Mouse (Mus musculus) midbrain, embryonic 13.5 days (tissue): ENCODE data around the gene Epb41. TPM values are rescaled to one million over a fixed set of nuclear protein-coding genes. Genes with fewer than 3 reads are reported as not detected.

Experiments used
- ATAC-seq: fragments of 200-750 bp; cut with Nextera tagmentation; 2 replicates; pipeline ENCODE4 v1.8.0; 2017; ENCODE audit warnings: mild to moderate bottlenecking, moderate TSS enrichment, moderate library complexity
- H3K27ac ChIP-seq: fragments of 300-500 bp; sonication (generic); 2 replicates; pipeline ENCODE4 v1.5.1; 2015; ENCODE audit warnings: inconsistent platforms, mild to moderate bottlenecking, moderate library complexity
- H3K27me3 ChIP-seq: fragments of 300-500 bp; sonication (generic); 2 replicates; pipeline ENCODE4 v1.6.1; 2015; ENCODE audit warnings: mild to moderate bottlenecking, inconsistent platforms
- H3K36me3 ChIP-seq: fragments of 300-500 bp; sonication (generic); 2 replicates; pipeline ENCODE4 v1.6.1; 2015; ENCODE audit warnings: mild to moderate bottlenecking, inconsistent platforms
- H3K4me1 ChIP-seq: fragments of 300-500 bp; sonication (generic); replicated peaks from 2 replicates; pipeline ENCODE4 v1.6.1; 2015; ENCODE audit warnings: inconsistent platforms
- H3K4me2 ChIP-seq: fragments of 300-500 bp; sonication (generic); replicated peaks from 2 replicates; pipeline ENCODE4 v1.6.1; 2015; ENCODE audit warnings: moderate library complexity, mild to moderate bottlenecking, inconsistent platforms
- H3K4me3 ChIP-seq: fragments of 300-500 bp; sonication (generic); replicated peaks from 2 replicates; pipeline ENCODE4 v1.5.1; 2015; ENCODE audit warnings: mild to moderate bottlenecking, inconsistent platforms
- H3K9ac ChIP-seq: fragments of 300-500 bp; sonication (generic); replicated peaks from 2 replicates; pipeline ENCODE4 v1.6.1; 2015; ENCODE audit warnings: mild to moderate bottlenecking, inconsistent platforms
- H3K9me3 ChIP-seq: fragments of 300-500 bp; sonication (generic); 2 replicates; pipeline ENCODE4 v1.6.1; 2016; ENCODE audit warnings: mild to moderate bottlenecking, inconsistent platforms
- WGBS: fragments of 180-500 bp; shearing (Covaris S2); methylation state at CpG from one replicate; pipeline ENCODE4 v1.1.7; 2015; 5-methylcytosine and 5-hydroxymethylcytosine counted together
- polyA plus RNA-seq: library from polyadenylated mRNA; unstranded; fragments of >200 nt; fragmentation: Nextera tagmentation; extraction: Ambion mirVana; gene quantifications from 2 replicates; pipeline ENCODE4 v1.2.1, GENCODE M21; 2015

Gene Epb41
- polyA plus RNA-seq, 1 experiment from 2014 or later: 122 TPM

DNA sequence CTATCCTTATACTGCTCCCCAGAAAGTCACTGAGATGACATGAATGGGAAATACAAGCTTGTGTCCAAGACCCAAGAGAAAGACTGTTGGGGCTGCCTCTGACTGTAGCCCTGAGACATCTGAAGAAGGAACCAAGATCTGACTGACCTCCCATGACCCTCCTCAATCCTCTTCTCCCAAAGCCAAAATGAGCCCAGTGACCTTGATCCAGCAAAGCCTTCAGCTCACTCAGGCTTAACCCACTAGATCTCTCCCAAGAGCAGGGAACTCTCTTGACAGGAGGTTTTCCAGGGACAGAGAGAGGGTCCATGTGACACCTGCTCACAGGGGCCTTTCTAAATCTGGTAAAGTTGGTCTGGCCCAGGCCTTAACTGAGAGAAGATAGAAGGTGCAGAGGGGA is 17.8 kb downstream of the Epb41 start:
- no peaks in the 10 kb centered on the region for H3K9me3 ChIP-seq
- ATAC-seq: no peak
- H3K4me2 ChIP-seq: no peak overlapping the region
- H3K4me3 ChIP-seq: no peak overlapping the region
- no peaks in the 10 kb centered on the region for H3K36me3 ChIP-seq
- no peaks in the 10 kb centered on the region for H3K27me3 ChIP-seq
- no peaks in the 10 kb centered on the region for H3K4me1 ChIP-seq
- H3K9ac ChIP-seq: no peak overlapping the region
- no peak overlapping the region for H3K27ac ChIP-seq

DNA sequence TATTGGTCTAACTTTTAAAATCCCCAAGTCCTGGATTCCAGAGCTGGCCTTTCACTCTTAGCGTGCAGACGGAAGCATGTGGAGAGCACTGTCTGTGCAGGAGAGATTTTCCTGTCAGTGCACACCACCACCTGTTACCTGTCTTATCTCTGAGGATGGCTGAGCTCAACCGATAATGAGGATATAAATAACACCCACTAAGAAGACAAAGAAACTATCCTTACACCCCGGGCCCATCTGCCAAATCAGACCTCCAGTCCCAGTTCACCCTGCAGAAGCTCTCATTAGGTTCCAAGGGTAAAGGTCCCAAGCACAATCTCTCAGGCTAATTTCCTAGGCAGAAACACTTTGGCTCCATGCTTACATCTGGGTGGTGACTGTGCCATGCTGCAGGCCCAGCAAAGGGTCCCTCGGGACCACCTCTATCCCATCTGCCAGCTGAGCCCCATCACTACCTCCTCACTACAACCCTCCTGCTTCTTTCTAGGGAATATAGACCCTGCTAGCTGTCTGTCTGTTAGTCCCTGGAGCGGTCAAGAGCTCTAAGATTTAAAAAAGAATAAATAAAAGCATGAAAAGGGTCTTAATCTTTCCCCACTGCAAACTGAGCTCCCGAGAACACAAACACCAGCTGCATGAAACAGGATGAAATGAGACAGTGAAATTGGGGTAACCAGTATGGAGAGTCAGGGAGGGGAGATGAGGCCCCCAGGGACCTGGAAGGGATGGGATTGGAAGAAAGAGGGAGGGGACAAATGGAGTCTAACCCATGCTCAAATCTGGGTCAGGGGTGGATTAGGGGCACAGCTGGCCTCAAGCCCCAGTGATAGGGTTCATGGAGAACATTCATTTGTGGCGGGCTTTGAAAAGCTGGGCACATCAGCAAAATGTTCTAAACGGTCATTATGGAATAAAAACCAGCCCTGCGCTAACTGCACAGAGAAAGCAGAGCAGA is 23.5 kb downstream of the Epb41 start:
- ATAC-seq: peak; percentile 28; the same call in 1 of the 2 replicates
- no peaks in the 10 kb centered on the region for H3K9me3 ChIP-seq
- no peaks in the 10 kb centered on the region for H3K36me3 ChIP-seq
- H3K9ac ChIP-seq: no peak overlapping the region
- peaks cover 36% of the 10 kb centered on the region for H3K4me1 ChIP-seq
- whole genome bisulfite sequencing: 50% methylated on average over 10 of the region's 10 CpGs
- H3K4me3 ChIP-seq: no peak overlapping the region
- H3K4me2 ChIP-seq: no peak overlapping the region
- no peaks in the 10 kb centered on the region for H3K27me3 ChIP-seq
- peak overlapping the region; percentile 48; the same call in 1 of the 2 replicates for H3K27ac ChIP-seq

DNA sequence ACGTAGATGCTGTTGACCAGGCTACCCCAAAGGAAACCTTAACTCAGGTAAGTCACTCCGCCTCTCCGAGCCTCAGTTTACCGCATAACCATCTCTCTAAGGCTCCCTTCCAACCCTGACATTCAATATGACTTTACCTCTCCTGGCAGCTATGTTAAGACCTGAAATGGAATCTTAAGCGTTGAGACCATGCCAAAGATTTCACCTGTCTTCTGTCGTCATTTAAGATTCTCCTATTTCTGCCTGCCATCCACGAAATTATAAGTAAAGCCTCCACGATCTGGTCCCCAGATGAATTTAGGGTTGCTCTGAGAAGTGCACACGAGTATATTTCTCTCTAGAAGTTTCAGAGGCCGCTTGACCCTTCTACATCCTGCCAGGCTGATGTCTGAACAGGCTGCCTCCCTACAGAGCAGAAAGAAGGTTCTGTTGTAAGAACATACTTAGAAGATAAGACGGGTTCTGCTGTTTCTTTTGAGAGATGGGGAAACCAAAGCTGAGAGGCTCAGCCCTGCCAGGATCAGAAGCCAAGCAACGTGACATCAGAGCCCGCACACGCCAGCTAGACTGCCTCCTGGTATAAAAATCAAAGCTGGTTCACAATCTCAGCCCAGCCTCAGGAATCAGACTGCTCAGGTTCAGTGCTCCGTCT is 25.4 kb downstream of the Epb41 start:
- Histone ChIP-seq H3K9ac (peak overlapping the region; percentile 42), H3K27me3 (no peaks in the 10 kb centered on the region), H3K4me2 (peak overlapping the region; percentile 47), H3K4me3 (peak overlapping the region; percentile 93), H3K36me3 (no peaks in the 10 kb centered on the region), H3K27ac (0 out of 2 replicates have a peak overlapping the region, but pooled peaks have one; percentile 9), H3K9me3 (no peaks in the 10 kb centered on the region), H3K4me1 (peaks cover 50% of the 10 kb centered on the region)
- 6% methylated on average over 15 of the region's 15 CpGs for WGBS
- ATAC-seq: no peak

DNA sequence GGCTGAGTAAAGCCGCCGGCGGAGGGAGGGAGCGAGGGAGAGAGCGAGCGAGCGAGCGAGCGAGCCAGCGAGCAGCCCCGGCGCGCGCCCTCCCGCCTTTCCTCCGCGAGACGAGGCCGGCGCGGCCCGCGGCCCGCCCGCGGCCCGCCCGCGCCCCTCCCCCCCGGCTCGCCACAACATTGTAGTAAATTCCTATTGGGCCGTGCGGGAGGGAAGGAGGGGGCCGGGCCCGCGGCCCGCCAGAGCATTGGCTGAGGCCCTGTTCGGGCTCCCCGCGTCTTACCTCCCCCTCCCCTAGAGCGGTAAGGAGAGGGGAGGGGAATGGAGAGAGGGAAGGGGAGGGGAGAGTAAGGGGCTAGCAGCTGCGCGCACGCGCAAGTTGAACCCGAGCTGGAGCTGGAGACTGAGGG is 26.1 kb downstream of the Epb41 start:
- no peaks in the 10 kb centered on the region for H3K36me3 ChIP-seq
- no peaks in the 10 kb centered on the region for H3K9me3 ChIP-seq
- H3K27ac ChIP-seq: peak overlapping the region; percentile 99
- H3K4me1 ChIP-seq: peaks cover 56% of the 10 kb centered on the region
- peak; percentile 99 for ATAC-seq
- under 1% methylated on average over 15 of the region's 46 CpGs for WGBS
- H3K4me3 ChIP-seq: peak overlapping the region; percentile 93
- no peaks in the 10 kb centered on the region for H3K27me3 ChIP-seq
- peak overlapping the region; percentile 86 for H3K4me2 ChIP-seq
- H3K9ac ChIP-seq: peak overlapping the region; percentile 99

DNA sequence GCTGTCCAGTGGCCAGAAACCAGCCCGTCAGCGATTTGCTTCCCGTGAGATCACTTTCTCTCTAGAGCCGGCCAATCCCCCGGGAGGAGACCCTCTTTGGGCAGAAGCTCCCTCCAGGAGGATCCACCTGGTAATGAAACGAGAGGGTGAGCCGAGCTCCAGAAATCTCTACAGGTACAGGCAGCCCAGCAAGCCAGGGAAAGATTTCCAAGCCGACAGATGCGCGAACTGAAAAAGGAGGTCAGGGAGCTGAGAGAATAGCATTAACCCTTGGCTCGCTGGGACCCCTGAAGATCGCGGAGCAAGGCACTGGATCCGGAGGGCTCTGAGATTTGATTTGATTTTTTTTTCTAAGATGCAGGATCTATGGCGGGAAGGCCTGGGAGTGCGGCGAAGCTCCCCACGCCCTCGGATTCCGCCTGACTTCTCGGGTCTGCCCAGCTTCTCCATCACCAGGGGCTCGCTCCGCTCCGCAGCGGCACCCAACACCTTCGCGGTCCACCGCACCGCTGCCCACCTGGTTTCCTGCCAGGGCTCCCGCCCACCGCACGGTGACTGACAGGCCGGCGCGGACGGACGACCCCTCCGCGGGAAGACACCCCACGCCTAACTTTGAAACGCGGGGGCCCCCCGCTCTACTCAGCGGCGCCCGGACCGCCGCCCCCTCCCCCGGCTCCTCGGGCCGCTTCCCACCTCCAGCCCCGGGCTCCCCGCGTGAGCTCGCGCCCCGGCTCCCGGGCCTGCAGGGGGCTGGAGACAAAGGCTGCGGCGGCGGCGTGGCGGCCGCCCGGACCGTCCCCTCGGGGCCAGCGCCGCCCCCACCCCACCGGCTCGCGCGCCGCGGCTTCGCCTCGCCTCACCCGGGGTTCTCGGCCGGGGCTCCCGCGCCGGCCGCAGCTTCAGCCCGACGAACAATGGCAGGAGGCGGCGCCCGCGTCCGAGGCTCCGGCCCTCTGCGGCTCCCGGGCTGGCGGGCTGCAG is 26.8 kb downstream of the Epb41 start:
- Histone ChIP-seq H3K36me3 (no peaks in the 10 kb centered on the region), H3K9me3 (no peaks in the 10 kb centered on the region), H3K27ac (peak overlapping the region; percentile 99), H3K4me3 (peak overlapping the region; percentile 93), H3K9ac (peak overlapping the region; percentile 99), H3K4me2 (peak overlapping the region; percentile 86), H3K27me3 (no peaks in the 10 kb centered on the region), H3K4me1 (peaks cover 60% of the 10 kb centered on the region)
- under 1% methylated on average over 95 of the region's 95 CpGs for WGBS
- ATAC-seq: peak; percentile 25

DNA sequence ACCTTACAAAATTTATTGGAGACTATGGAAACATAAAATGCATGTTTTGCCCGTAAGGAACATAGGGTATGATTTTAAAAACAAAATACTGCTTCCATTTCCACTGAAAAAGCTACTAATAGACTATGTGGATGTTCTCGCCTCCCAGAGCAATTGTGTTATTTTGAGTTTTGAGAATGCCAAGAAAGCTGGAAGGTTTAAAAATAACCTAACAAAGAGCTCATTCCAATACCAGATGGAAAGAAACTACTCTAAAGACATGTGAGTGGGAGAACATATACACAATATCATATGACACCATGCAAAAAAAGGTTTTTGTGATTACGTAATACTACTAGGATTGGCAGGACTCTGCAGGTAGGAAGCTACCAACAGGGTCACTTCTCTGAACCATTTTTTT is 31.4 kb downstream of the Epb41 start:
- Histone ChIP-seq H3K27ac (no peak overlapping the region), H3K9me3 (no peaks in the 10 kb centered on the region), H3K4me1 (peaks cover 62% of the 10 kb centered on the region), H3K36me3 (no peaks in the 10 kb centered on the region), H3K4me2 (no peak overlapping the region), H3K9ac (no peak overlapping the region), H3K4me3 (no peak overlapping the region), H3K27me3 (no peaks in the 10 kb centered on the region)
- ATAC-seq: no peak
- 93% methylated on average over 3 of the region's 3 CpGs for WGBS

DNA sequence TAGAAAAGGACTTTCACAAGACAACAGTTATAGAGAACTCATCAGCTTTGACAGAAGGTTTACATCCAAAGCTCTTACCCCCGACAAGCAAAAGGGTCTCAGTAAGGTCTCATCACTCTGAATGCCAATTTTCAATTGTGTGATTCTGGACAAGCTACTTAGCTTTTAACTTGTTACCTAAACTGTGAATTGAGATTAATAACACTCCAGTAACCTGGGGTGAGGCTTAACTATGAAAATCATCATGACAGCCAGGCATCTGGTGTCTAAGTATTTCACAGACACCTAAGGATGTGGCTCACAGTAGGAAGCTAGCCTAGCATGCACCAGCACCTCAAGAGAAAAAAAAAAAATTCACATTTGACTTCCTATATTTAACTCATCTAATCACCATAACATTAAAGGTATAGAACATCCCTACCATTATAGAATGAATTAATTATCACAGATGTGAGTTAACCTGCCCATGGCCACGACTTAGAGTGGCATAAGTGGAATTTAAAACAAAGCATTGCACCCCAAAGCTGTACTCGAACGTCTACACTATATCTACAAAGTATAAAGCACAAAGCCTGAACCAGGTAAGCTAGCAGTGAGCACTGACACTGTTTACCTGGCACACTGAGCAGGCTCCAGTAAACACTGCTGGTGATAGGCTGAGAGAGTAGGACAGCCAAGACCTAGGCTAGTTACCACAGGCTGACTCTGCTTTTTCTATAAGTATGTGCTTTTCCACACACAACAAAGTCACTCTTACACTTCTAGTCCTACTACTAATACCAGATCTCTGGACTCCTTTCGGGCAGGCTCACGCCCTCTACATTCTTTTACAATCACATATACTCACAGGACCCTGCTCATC is 33.4 kb downstream of the Epb41 start:
- ATAC-seq: no peak
- WGBS: 77% methylated on average over 6 of the region's 6 CpGs
- Histone ChIP-seq H3K4me3 (no peak overlapping the region), H3K27me3 (no peaks in the 10 kb centered on the region), H3K9ac (no peak overlapping the region), H3K9me3 (no peaks in the 10 kb centered on the region), H3K4me1 (peaks cover 69% of the 10 kb centered on the region), H3K27ac (peak overlapping the region; percentile 30; the same call in 1 of the 2 replicates), H3K4me2 (no peak overlapping the region), H3K36me3 (no peaks in the 10 kb centered on the region)

DNA sequence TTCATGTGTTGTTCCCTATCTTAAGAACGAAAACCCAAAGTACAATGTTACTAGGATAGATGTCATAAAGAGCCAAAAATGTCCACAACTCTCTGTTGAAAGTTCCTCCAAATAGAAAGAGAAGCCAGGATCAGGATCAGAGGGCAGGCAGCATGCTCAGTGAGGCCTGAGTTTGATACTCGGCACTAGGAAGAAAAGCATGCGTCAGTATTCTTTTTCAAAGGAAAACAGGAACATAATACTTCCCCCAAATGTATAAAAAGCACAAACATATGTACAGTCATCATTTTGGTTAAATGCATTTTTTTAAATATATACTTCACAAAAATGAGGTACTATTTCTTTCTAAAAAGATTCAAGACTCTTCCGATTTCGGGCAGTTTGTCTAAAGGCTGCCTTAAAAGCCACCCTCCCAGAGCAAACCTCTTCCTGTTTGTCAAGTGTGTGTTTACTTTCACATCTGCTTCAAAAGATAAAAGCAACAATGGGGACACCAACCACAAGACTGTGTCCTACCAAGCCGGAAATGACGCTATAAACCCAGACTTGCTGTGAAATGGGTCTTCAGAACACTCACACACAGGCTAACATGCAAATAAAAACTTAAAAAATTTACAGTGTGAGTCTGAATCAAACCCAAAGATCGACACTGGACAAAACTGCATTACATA is 35.0 kb downstream of the Epb41 start:
- peaks cover 68% of the 10 kb centered on the region for H3K4me1 ChIP-seq
- no peaks in the 10 kb centered on the region for H3K36me3 ChIP-seq
- no peak overlapping the region for H3K9ac ChIP-seq
- no peak overlapping the region for H3K4me2 ChIP-seq
- no peaks in the 10 kb centered on the region for H3K27me3 ChIP-seq
- H3K27ac ChIP-seq: peak overlapping the region; percentile 45; the same call in 1 of the 2 replicates
- WGBS: 90% methylated on average over 8 of the region's 8 CpGs
- no peak overlapping the region for H3K4me3 ChIP-seq
- no peak for ATAC-seq
- no peaks in the 10 kb centered on the region for H3K9me3 ChIP-seq

DNA sequence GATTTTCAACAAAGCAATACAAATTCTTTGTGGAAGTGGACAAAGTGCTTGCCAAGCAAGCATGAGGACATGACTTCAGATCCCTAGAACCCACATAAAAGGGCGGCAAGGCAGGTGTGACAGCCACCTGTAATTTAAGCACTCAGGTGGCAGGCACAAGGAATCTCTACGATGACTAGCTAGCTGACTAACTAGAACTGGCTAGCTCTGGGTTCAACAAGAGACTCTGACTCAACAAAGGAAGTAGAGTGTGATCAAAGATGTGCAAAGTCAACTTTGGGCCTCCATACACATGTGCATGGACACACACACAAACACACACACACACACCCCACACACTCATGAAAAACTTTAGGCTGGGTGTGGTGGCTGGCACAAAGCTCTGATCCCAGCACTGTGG is 35.6 kb downstream of the Epb41 start:
- H3K9me3 ChIP-seq: no peaks in the 10 kb centered on the region
- no peak overlapping the region for H3K9ac ChIP-seq
- WGBS: 97% methylated on average over 2 of the region's 2 CpGs
- peaks cover 65% of the 10 kb centered on the region for H3K4me1 ChIP-seq
- no peak for ATAC-seq
- H3K36me3 ChIP-seq: no peaks in the 10 kb centered on the region
- no peaks in the 10 kb centered on the region for H3K27me3 ChIP-seq
- no peak overlapping the region for H3K4me3 ChIP-seq
- peak overlapping the region; percentile 31; the same call in 1 of the 2 replicates for H3K27ac ChIP-seq
- no peak overlapping the region for H3K4me2 ChIP-seq

DNA sequence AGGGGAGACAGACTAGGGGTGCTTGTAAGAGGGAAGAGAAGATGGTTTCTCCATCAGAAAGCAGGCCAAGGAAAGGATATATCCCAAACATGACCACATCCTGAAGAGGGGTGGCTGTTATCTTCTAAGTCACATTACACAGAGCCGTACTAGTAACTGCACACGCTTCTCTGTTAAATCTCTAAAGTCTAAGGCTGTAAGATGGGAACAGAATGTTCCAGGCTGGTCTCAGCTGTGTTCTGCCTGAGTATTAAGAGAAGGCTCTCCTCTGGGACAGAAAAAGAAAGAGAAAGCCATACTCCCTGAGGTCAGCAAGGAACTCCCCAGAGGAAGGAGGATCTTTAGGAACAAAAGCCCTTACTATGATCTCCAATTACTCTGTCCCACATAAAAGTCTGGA is 36.3 kb downstream of the Epb41 start:
- peak overlapping the region; percentile 1; the same call in 1 of the 2 replicates for H3K27ac ChIP-seq
- peaks cover 64% of the 10 kb centered on the region for H3K4me1 ChIP-seq
- no peak for ATAC-seq
- no peaks in the 10 kb centered on the region for H3K36me3 ChIP-seq
- 77% methylated on average over 2 of the region's 2 CpGs for whole genome bisulfite sequencing
- H3K4me3 ChIP-seq: no peak overlapping the region
- H3K27me3 ChIP-seq: no peaks in the 10 kb centered on the region
- H3K9me3 ChIP-seq: no peaks in the 10 kb centered on the region
- H3K4me2 ChIP-seq: no peak overlapping the region
- H3K9ac ChIP-seq: no peak overlapping the region
